Mouse (Mus musculus) stomach, embryonic 16.5 days (tissue): Measurements from ENCODE around the gene Cdc6. TPM values are rescaled to one million over a fixed set of nuclear protein-coding genes. Genes with fewer than 3 reads are reported as not detected.
"Not testable (repeated sequence)": the region's sequence is repeated elsewhere in the genome, so short reads cannot be mapped to it uniquely, and the experiment has no call there.

Experiments used
- ATAC-seq: fragments of 200-750 bp; cut with Nextera tagmentation; 2 replicates; pipeline ENCODE4 v1.8.0; 2017; ENCODE audit warnings: moderate number of reproducible peaks, moderate TSS enrichment; ENCODE audit not compliant: insufficient read depth, low FRiP score
- H3K27ac ChIP-seq: fragments of 300-500 bp; sonication (generic); 2 replicates; pipeline ENCODE4 v1.5.1; 2014; ENCODE audit warnings: low read length
- H3K27me3 ChIP-seq: fragments of 300-500 bp; sonication (generic); 2 replicates; pipeline ENCODE4 v1.6.1; 2014; ENCODE audit warnings: low read length, control low read depth, mixed read lengths; ENCODE audit not compliant: control insufficient read depth, insufficient read depth
- H3K36me3 ChIP-seq: fragments of 300-500 bp; sonication (generic); 2 replicates; pipeline ENCODE4 v1.6.1; 2014; ENCODE audit warnings: low read length; ENCODE audit not compliant: control insufficient read depth, insufficient read depth
- H3K4me1 ChIP-seq: fragments of 300-500 bp; sonication (generic); 2 replicates; pipeline ENCODE4 v1.6.1; 2014; ENCODE audit warnings: low read length, control low read depth, mixed read lengths; ENCODE audit not compliant: control insufficient read depth, insufficient read depth
- H3K4me2 ChIP-seq: fragments of 300-500 bp; sonication (generic); 2 replicates; pipeline ENCODE4 v1.6.1; 2014; ENCODE audit warnings: low read depth, low read length, mixed read lengths
- H3K4me3 ChIP-seq: fragments of 300-500 bp; sonication (generic); replicated peaks from 2 replicates; pipeline ENCODE4 v1.5.1; 2014; ENCODE audit warnings: mild to moderate bottlenecking, low read length
- H3K9ac ChIP-seq: fragments of 300-500 bp; sonication (generic); 2 replicates; pipeline ENCODE4 v1.6.1; 2014; ENCODE audit warnings: low read length
- H3K9me3 ChIP-seq: fragments of 300-500 bp; sonication (generic); replicated peaks from 2 replicates; pipeline ENCODE4 v1.6.1; 2016; ENCODE audit warnings: low read length, control low read depth; ENCODE audit not compliant: control insufficient read depth
- WGBS: fragments of 180-500 bp; shearing (Covaris S2); extraction: QIAGEN DNeasy Blood & Tissue Kit; methylation state at CpG from one replicate; pipeline ENCODE4 v1.1.7; 2014; 5-methylcytosine and 5-hydroxymethylcytosine counted together
- polyA plus RNA-seq: library from polyadenylated mRNA; unstranded; fragments of >200 nt; fragmentation: Nextera tagmentation; extraction: Ambion mirVana; gene quantifications from 2 replicates; pipeline ENCODE4 v1.2.1, GENCODE M21; 2015

Cdc6 gene
- polyA plus RNA-seq, 1 experiment from 2014 or later: 28.1 TPM

DNA sequence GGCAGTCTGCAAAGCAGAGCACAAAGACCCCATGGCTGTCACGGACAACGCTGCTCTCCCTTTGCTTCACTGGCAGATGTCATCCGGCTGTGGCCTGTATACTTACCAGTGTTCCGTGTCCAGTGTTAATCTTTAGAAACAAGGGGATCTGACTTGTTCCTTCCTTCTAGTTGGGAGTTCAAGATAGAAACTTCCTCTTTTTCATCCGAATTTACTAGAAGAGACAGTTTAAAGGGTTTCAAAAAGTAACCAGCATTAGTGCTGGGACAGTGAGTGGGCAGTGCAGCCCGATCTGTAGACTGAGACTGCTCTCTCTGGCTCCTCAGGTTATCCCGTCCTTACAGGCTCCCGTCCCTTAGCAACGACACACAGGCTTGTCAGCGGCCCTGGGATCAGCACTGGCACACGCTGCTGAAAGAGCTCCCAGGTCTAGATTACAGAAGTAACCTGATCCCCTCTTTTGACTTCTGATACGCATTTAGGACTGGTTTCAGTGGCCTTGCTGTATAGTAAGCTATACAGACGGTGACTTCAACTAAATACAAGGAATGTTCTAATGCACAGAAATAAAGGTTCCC is 9.9 kb downstream of the Cdc6 start:
- Histone ChIP-seq H3K9me3 (no peaks in the 10 kb centered on the region), H3K27me3 (no peaks in the 10 kb centered on the region), H3K4me3 (no peak overlapping the region), H3K4me1 (peaks cover 9% of the 10 kb centered on the region), H3K27ac (peak overlapping the region; percentile 54), H3K4me2 (no peak overlapping the region), H3K9ac (no peak overlapping the region), H3K36me3 (peaks cover 13% of the 10 kb centered on the region)
- ATAC-seq: no peak
- 63% methylated on average over 13 of the region's 13 CpGs for WGBS

DNA sequence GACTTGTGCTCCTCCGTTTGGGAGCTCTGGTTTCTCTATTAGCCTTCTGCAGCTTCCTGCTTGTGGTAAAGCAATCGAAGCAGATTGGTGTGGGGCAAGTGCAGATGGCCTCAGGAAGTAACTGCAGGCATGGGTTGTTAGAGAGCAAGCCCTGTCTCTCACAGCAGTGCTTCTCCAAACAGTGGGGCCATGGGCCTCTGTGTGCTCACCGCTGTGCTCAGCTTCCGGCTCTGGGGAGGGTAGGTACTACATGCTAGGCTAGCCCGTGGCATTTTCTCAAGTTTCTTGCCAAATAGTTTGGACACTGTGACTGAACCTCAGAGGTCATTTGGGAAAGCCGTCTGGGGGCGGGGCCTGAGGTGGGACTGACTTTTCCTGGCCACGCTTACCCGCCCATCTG is 10.6 kb downstream of the Cdc6 start:
- Histone ChIP-seq H3K27ac (peak overlapping the region; percentile 54), H3K9me3 (no peaks in the 10 kb centered on the region), H3K4me3 (no peak overlapping the region), H3K27me3 (no peaks in the 10 kb centered on the region), H3K4me1 (peaks cover 13% of the 10 kb centered on the region), H3K4me2 (no peak overlapping the region), H3K36me3 (peaks cover 13% of the 10 kb centered on the region), H3K9ac (peak overlapping the region; percentile 1; the same call in 1 of the 2 replicates)
- ATAC-seq: 0 out of 2 replicates have a peak, but pooled peaks have one; percentile 37
- WGBS: 62% methylated on average over 9 of the region's 9 CpGs

DNA sequence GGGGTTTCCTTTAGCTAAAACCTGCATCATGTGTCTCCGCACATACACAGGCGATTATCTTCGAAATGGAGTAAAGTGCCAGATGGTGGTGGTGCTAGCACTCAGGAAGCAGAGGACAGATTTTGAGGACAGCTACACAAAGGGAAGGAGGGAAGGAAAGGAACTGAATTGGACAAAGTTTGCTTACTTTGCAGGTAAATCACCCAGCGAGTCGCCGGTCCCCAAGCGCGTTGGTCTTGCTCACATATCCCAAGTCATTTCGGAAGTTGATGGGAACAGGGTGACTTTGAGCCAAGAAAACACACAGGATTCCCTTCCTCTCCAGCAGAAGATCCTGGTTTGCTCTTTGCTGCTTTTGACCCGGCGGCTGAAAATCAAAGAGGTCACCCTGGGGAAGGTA is 11.4 kb downstream of the Cdc6 start:
- Histone ChIP-seq H3K4me2 (no peak overlapping the region), H3K27ac (no peak overlapping the region), H3K27me3 (no peaks in the 10 kb centered on the region), H3K4me1 (peaks cover 21% of the 10 kb centered on the region), H3K4me3 (no peak overlapping the region), H3K9me3 (no peaks in the 10 kb centered on the region), H3K9ac (no peak overlapping the region), H3K36me3 (peaks cover 13% of the 10 kb centered on the region)
- WGBS: 93% methylated on average over 11 of the region's 11 CpGs
- no peak for ATAC-seq

DNA sequence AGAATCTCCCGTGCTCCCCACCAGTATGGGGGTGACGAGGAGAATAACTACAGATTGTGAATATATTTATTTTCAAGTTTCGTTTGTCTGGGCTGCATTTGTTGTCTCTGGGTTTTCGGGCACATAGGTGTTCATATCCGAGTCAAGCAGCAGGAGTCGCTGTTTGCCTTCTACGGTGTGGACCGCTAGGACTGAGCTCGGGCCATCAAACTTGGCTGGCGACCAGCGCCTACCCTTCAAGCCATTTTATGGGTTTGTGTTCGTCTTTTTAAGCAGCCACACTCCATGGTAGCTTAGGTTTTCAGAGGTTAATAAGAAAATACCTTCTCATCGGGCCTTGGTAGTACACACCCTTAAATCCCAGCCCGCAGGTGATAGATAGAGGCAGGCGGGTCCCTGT is 14.2 kb downstream of the Cdc6 start:
- H3K9me3 ChIP-seq, ATAC-seq, H3K36me3 ChIP-seq, H3K4me2 ChIP-seq, H3K27ac ChIP-seq, H3K27me3 ChIP-seq, H3K9ac ChIP-seq, H3K4me3 ChIP-seq: not testable (repeated sequence)
- H3K4me1 ChIP-seq: peaks cover 49% of the 10 kb centered on the region
- 51% methylated on average over 15 of the region's 15 CpGs for WGBS

DNA sequence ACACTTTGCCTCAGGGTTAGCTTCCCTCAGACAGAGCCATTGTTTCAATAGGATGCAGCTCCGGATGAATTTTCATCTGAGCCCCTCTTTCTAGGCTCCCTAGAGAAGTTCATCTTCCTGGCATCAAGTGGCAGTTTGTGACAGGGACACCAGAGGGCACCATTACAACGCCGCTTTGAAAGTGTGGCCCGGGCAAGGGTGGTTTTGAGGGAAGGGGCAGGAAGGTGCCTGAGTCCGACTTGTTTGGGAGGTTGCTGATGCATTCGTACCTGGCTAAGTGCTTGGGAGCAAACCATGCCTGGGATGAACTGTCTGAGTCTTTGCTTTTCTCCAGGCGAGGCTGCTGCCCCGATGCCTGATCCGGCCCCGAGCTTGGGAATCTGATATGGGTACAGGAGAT is 14.7 kb downstream of the Cdc6 start:
- Histone ChIP-seq H3K4me1 (peaks cover 49% of the 10 kb centered on the region), H3K9ac (peak overlapping the region; percentile 43; the same call in 1 of the 2 replicates), H3K27ac (peak overlapping the region; percentile 93), H3K4me2 (peak overlapping the region; percentile 38)
- H3K4me3 ChIP-seq, H3K27me3 ChIP-seq, H3K9me3 ChIP-seq, H3K36me3 ChIP-seq, ATAC-seq: not testable (repeated sequence)
- 37% methylated on average over 10 of the region's 10 CpGs for WGBS

DNA sequence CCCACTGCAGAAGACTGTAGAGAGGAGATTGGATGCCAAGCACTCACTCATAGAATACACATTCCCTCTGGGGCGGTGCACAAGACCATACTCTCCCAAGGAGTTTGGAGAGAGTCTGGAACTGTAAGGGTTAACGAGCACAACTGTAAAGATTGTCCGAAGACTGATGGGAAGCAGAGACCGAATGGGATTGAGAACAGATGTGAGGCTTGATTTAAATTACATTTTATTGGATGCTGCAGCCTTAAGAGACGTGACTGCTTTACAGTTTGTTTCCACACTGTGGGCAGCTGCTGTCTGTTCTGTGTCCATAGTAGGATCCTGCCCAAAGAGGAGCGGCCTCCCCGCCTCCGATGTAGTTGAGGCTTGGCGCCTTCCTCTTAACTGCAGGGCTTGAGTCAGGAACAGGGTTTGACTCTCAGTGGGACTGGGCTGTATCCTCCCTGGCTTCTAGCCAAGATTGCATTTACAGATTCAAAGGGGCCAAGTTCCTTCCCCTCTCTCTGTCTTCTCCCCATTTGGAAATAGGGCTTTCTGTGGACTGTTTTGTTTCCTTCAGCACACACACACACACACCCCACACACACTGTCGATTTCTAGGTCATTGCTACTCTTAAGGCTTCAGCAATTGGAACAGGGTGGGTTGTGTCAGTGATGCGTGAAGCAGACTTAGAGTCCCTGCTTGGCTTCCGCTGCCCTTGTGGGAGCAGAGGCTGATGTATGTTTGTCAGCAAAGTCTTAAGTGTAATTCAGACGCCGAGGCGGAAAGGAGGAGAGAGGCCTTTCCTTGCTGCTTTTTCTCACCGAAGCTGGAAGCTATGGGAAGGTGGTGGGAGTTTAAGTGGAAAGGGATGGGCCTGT is 15.5 kb downstream of the Cdc6 start:
- H3K36me3 ChIP-seq, H3K9me3 ChIP-seq, H3K27me3 ChIP-seq, H3K4me3 ChIP-seq: not testable (repeated sequence)
- peak; percentile 83 for ATAC-seq
- H3K27ac ChIP-seq: peak overlapping the region; percentile 93
- H3K4me1 ChIP-seq: peaks cover 46% of the 10 kb centered on the region
- H3K4me2 ChIP-seq: peak overlapping the region; percentile 38
- WGBS: 37% methylated on average over 16 of the region's 16 CpGs
- H3K9ac ChIP-seq: peak overlapping the region; percentile 43; the same call in 1 of the 2 replicates

DNA sequence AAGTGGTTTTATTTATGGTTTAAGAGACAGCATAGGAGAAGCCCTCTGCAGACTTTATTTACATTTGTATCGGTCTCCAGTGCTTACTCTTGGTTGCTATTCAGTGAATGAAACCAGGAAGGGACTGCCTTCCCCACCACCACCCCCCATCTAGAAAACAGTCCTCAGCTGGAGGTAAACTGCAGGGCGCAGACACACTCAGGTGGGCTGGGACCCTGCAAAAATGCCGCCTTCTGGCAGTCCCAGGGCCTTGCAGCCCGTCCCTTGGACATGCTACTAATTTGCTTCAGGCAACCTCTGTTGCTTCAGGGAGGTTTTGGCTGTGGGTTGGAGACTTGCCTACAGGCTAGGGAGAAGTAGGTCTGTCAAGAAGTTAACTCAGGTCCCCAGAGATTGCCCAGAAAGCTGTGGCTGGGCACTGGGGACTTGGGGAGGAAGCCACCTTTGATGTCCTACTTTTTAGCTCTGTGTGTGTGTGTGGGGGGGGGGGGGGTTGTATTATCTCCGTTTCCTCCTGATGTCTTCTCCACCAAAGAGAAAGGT is 17.1 kb downstream of the Cdc6 start:
- 35% methylated on average over 5 of the region's 5 CpGs for WGBS
- Histone ChIP-seq H3K4me1 (peaks cover 61% of the 10 kb centered on the region), H3K4me3 (no peak overlapping the region), H3K9ac (peak overlapping the region; percentile 66), H3K36me3 (no peaks in the 10 kb centered on the region), H3K9me3 (no peaks in the 10 kb centered on the region), H3K27me3 (no peaks in the 10 kb centered on the region), H3K27ac (peak overlapping the region; percentile 93), H3K4me2 (peak overlapping the region; percentile 41; the same call in 1 of the 2 replicates)
- ATAC-seq: no peak

DNA sequence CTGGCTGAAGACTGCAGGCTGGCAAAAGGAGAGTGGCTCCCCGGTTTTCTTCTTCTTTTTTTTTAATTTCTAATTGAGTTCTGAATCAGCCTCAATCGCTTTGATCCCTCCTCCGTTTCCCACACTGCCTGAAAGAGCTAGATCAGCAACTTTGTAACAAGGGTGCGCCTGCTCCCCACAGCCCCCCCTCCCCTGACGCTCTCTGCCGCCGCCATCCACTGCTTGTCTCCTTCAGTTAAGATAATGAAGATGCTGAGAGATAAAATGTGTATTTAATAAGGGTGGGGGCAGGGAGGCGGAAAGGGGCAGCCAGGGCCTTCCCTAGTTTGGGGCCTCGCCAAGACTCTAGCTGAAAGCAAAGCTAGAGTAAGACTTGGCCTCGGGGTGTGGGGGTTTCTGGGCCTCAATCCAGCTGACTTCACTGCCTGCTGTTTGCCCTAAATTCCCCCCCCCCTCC is 17.7 kb downstream of the Cdc6 start:
- ATAC-seq: peak; percentile 31
- 0 out of 2 replicates have a peak overlapping the region, but pooled peaks have one; percentile 0 for H3K4me3 ChIP-seq
- H3K27ac ChIP-seq: peak overlapping the region; percentile 93

DNA sequence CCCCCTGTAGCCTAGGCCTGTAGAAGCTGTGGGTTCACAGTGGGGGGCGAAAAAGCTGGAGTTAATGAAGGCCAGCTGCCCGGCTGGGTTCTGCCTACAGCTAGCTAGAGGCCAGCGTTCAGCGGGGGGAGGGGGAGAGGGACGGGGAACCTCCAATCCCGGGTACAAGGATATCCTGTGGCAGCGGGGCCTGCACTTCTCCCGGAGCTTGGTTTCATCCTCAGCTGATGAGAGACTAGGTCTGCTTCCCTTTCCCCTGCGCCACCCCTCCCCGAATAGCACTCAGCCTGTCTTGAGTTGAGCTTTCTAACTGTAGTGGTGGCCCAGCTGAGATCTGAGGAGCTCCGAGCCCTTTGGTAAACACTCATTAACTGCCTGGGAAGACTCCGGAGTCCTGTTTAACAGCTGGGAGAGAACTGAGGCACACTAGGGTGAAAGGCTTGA is 18.3 kb downstream of the Cdc6 start:
- H3K4me1 ChIP-seq: peaks cover 73% of the 10 kb centered on the region
- no peaks in the 10 kb centered on the region for H3K9me3 ChIP-seq
- peak; percentile 18 for ATAC-seq
- WGBS: 11% methylated on average over 12 of the region's 12 CpGs
- H3K27me3 ChIP-seq: no peaks in the 10 kb centered on the region
- peak overlapping the region; percentile 93 for H3K27ac ChIP-seq
- H3K4me3 ChIP-seq: 0 out of 2 replicates have a peak overlapping the region, but pooled peaks have one; percentile 0
- H3K4me2 ChIP-seq: peak overlapping the region; percentile 41
- H3K36me3 ChIP-seq: no peaks in the 10 kb centered on the region
- H3K9ac ChIP-seq: peak overlapping the region; percentile 66

More for the DNA sequence above, 17.7 kb downstream of the Cdc6 start:
- Histone ChIP-seq H3K36me3 (no peaks in the 10 kb centered on the region), H3K27me3 (no peaks in the 10 kb centered on the region), H3K9ac (peak overlapping the region; percentile 66), H3K9me3 (no peaks in the 10 kb centered on the region), H3K4me1 (peaks cover 67% of the 10 kb centered on the region), H3K4me2 (peak overlapping the region; percentile 41)
- 7% methylated on average over 10 of the region's 10 CpGs for WGBS
